Comparison of ENCODE assay signal across 26 mouse cellular contexts in genomic region chr5:9039978-9040377, GRCm38 (mm10). TPM values are rescaled to one million over a fixed set of nuclear protein-coding genes. Genes with fewer than 3 reads are reported as not detected.
DNase-seq lines count a peak whose midpoint lies in the region; ATAC-seq lines count a peak whose summit lies in the region.
"Had no signal": no experiment of that assay in that cellular context is flagged by ENCODE, and none has a peak within 500 bp of the region (broad histone marks: within the 10 kb centered on the region; RNA-seq: fewer than 3 reads in every experiment).

No protein-coding gene starts in this region.

- ATAC-seq in liver, embryonic 12.5 days: 0 out of 2 replicates have a peak, but pooled peaks have one; percentile 13
- no peak for ATAC-seq in liver, embryonic 11.5 days (replicated peaks; ENCODE audit: low FRiP score)
- no peak for ATAC-seq in liver, embryonic 15.5 days (ENCODE audit: insufficient read depth)
- ATAC-seq: forebrain, embryonic 14.5 days; inflammation-experienced regulatory T-cells, adult 6 months had no signal

- DNase-seq in liver, embryonic 11.5 days (ENCODE audit: low spot score): no peak
- DNase-seq in retina, embryonic 14.5 days (ENCODE audit: low spot score): peak; percentile 41
- no peak for DNase-seq in cerebellum, postnatal 36 days
- DNase-seq in testis, postnatal 14 days (ENCODE audit: low spot score): no peak
- DNase-seq: adrenal gland, postnatal 36 days; B cell, adult 2 months; cerebellum, adult 2 months; cerebellum, postnatal 25 days; gastrocnemius, adult 2 months; gastrocnemius, postnatal 36 days; heart, adult 2 months; heart, postnatal 14 days; kidney, adult 2 months; kidney, postnatal 36 days; lung, adult 2 months; lung, postnatal 10 days; right cerebral cortex, postnatal 14 days; thymus, postnatal 4 days had no signal

- no peaks in the 10 kb centered on the region for H3K36me3 ChIP-seq in liver, embryonic 12.5 days
- H3K36me3 ChIP-seq in liver, embryonic 11.5 days (ENCODE audit: control insufficient read depth, insufficient read depth, low read length): no peaks in the 10 kb centered on the region
- H3K36me3 ChIP-seq in liver, embryonic 15.5 days (replicated peaks): no peaks in the 10 kb centered on the region
- H3K36me3 ChIP-seq: hindbrain, embryonic 10.5 days; hindbrain, embryonic 15.5 days; limb, embryonic 13.5 days; neural tube, embryonic 13.5 days had no signal

- no peak overlapping the region for H3K4me2 ChIP-seq in liver, embryonic 12.5 days
- no peak overlapping the region for H3K4me2 ChIP-seq in liver, embryonic 11.5 days
- H3K4me2 ChIP-seq in liver, embryonic 15.5 days: no peak overlapping the region
- H3K4me2 ChIP-seq: hindbrain, embryonic 15.5 days; limb, embryonic 13.5 days; neural tube, embryonic 13.5 days had no signal

- WGBS in liver, embryonic 12.5 days (ENCODE audit: insufficient replicate concordance): 69% methylated on average over 7 of the region's 7 CpGs
- 72% methylated on average over 7 of the region's 7 CpGs for WGBS in liver, embryonic 11.5 days
- 69% methylated on average over 7 of the region's 7 CpGs for WGBS in liver, embryonic 15.5 days (ENCODE audit: insufficient replicate concordance)

- no peaks in the 10 kb centered on the region for H3K27me3 ChIP-seq in liver, embryonic 12.5 days (replicated peaks)
- H3K27me3 ChIP-seq in liver, embryonic 11.5 days (replicated peaks; ENCODE audit: control insufficient read depth, insufficient read depth, low read length): no peaks in the 10 kb centered on the region
- H3K27me3 ChIP-seq in liver, embryonic 15.5 days: no peaks in the 10 kb centered on the region
- H3K27me3 ChIP-seq: hindbrain, embryonic 15.5 days; limb, embryonic 13.5 days; neural tube, embryonic 13.5 days had no signal

- no peak overlapping the region for H3K4me3 ChIP-seq in liver, embryonic 12.5 days
- H3K4me3 ChIP-seq in liver, embryonic 11.5 days (ENCODE audit: low read depth, low read length): no peak overlapping the region
- no peak overlapping the region for H3K4me3 ChIP-seq in liver, embryonic 15.5 days (replicated peaks)
- H3K4me3 ChIP-seq: gastrocnemius, adult 2 months; heart, adult 2 months; hindbrain, embryonic 10.5 days; hindbrain, embryonic 15.5 days; limb, embryonic 13.5 days; neural tube, embryonic 13.5 days had no signal

- peak overlapping the region; percentile 18; the same call in 1 of the 2 replicates for H3K27ac ChIP-seq in liver, embryonic 12.5 days
- no peak overlapping the region for H3K27ac ChIP-seq in liver, embryonic 11.5 days (ENCODE audit: low read depth, low read length)
- H3K27ac ChIP-seq in liver, embryonic 15.5 days (replicated peaks): peak overlapping the region; percentile 61
- H3K27ac ChIP-seq: gastrocnemius, adult 2 months; heart, adult 2 months; hindbrain, embryonic 10.5 days; hindbrain, embryonic 15.5 days; limb, embryonic 13.5 days; neural tube, embryonic 13.5 days had no signal

- no peaks in the 10 kb centered on the region; the same call in 1 of the 2 replicates for H3K4me1 ChIP-seq in liver, embryonic 12.5 days
- H3K4me1 ChIP-seq in liver, embryonic 11.5 days (replicated peaks; ENCODE audit: control insufficient read depth, insufficient read depth, low read length): no peaks in the 10 kb centered on the region
- peaks cover 12% of the 10 kb centered on the region; the same call in 1 of the 2 replicates for H3K4me1 ChIP-seq in liver, embryonic 15.5 days (replicated peaks)
- H3K4me1 ChIP-seq: hindbrain, embryonic 15.5 days; limb, embryonic 13.5 days; neural tube, embryonic 13.5 days had no signal

- no peaks in the 10 kb centered on the region for H3K9me3 ChIP-seq in liver, embryonic 12.5 days (replicated peaks)
- no peaks in the 10 kb centered on the region for H3K9me3 ChIP-seq in liver, embryonic 11.5 days (ENCODE audit: control insufficient read depth, low read length)
- H3K9me3 ChIP-seq in liver, embryonic 15.5 days (replicated peaks): no peaks in the 10 kb centered on the region
- H3K9me3 ChIP-seq: hindbrain, embryonic 15.5 days; limb, embryonic 13.5 days; neural tube, embryonic 13.5 days had no signal

- no peak overlapping the region for H3K9ac ChIP-seq in liver, embryonic 12.5 days
- no peak overlapping the region for H3K9ac ChIP-seq in liver, embryonic 11.5 days (ENCODE audit: low read depth, low read length)
- H3K9ac ChIP-seq in liver, embryonic 15.5 days: no peak overlapping the region
- H3K9ac ChIP-seq: hindbrain, embryonic 15.5 days; limb, embryonic 13.5 days; neural tube, embryonic 13.5 days had no signal

RNA-seq across cellular contexts. Expression of gene Crot, which starts 42.9 kb away (rescaled TPM):
- polyA plus RNA-seq in liver, embryonic 12.5 days (2016; fragmentation: Nextera tagmentation; extraction: Ambion mirVana): 30.1 and 31.4 TPM in 2 replicates
- polyA plus RNA-seq in liver, embryonic 11.5 days (2014; fragmentation: Nextera tagmentation; extraction: Ambion mirVana): 35.6 and 42.6 TPM in 2 replicates
- polyA plus RNA-seq in liver, embryonic 15.5 days (2015; fragmentation: Nextera tagmentation; extraction: Ambion mirVana): 58.1 and 58.3 TPM in 2 replicates
